Mouse (Mus musculus) ES-CJ7 (cell line): Measurements from ENCODE around the gene Cacng3.

Source experiments
- DNase-seq: peaks from one replicate; pipeline ENCODE4 v3.0.0; 2011; ENCODE audit warnings: low read depth, low spot score

The Cacng3 gene

DNA sequence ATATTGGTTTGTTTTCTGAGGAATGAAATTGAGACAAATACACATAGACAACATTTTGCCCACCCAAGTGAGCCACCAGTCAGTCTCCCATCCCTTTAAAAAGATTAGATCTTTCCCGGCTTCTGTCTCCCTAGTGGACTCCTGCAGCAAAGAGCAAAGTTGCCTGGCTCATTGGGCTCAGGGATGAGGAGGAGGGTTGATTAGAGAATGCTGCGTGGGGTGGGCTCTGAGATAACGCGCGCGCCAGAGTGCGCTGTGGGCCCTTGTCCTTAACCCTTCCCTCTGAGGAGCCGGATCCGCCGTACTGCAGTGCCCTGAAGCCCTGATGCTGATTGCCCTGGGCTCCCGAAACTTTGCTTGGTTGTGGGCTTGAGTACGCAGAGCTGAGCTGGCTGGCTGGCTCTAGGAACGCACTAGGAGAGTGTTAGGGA, at the start of gene Cacng3:
TSS of gene Cacng3 (plus strand) at position 51 of the 431 bp plus-strand sequence.
- DNase-seq = no peak

DNA sequence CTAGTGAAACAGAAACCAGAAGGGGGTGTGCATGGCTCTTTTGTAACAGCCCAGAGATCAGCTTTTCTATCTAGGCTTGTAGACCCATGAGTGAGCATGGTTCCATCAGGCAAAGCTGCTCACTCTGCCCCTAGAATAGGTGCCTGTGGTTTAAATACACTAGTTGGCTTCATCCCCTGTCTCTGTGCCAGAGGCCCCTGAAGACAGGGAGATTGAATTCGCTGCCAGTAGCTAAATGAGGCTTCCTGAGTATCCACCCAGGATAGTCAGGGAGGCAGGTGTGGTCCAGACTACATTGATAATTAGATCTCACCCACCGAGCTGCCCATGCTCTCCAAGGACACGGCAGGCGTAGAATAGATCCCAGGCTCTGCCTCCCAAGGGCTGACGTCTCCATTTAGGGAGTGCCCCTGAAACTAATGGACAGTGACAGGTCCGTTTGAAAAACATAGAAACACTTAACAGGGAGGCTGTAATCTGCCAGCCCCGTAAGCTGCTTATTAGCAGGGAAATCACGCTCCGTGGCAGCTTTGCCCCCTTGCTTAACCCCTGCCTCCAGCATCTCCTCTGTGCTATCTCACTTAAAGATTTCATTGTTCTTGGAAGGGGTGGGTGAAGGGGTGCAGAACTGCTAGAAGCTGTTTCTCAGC, 48.0 kb upstream of the Cacng3 start:
- no peak for DNase-seq

DNA sequence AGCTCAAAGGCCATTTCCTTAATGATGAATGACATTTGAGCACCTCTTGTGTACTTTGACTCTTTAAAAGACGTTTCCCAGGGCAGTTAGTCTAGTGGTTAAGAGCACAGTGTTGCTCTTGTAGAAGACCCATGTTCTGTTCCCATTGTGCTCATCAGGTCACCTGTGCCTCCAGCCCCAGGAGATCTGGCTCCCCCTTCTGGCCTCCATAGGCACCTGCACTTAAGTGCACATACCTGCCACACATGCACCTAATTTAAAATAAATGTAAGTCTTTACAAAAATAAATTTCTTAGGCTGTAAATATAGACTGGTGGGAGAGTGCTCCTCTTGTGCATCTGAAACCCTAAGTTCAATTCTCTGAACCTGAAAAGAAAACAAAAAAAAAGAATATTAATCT, 46.5 kb upstream of the Cacng3 start:
- DNase-seq = no peak

DNA sequence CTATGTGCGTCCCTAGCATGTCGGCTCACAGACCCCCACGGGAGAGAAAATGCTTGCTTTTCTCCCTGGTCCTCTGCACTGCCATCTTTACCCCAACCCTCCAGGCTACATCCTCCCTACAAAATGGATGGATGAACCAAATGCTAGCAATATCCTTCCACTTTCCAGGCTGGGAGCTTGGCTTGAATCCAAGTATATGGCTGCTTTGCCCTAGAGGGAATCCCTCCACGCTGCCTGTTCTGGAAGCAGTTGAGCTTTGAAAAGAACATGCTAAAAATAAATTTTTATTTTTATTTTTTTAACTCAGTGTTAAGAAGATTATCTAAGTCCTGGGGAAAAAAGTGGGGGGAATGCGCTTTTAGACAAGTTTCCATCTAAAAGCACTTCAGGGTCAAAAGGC, 42.2 kb upstream of the Cacng3 start:
- DNase-seq = no peak

DNA sequence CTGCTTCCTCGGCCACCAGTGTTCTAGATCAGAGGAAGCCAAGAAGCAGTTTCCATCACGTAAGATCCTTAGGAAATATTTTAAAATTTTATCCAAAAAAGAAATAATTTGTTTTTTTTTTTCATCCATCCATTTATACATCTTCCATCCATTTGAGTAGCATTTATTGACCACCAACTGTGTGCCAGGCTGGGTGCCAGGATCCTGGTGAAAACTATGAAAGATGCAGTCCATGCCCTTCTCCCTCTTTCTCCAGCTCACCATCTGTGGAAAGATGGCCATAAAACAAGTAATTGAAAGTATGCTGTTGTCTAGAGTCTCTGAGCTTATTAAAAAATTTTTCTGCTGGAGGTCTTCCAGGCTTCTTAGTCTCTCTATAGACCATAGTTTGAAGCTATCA, 39.9 kb upstream of the Cacng3 start:
- DNase-seq = no peak

DNA sequence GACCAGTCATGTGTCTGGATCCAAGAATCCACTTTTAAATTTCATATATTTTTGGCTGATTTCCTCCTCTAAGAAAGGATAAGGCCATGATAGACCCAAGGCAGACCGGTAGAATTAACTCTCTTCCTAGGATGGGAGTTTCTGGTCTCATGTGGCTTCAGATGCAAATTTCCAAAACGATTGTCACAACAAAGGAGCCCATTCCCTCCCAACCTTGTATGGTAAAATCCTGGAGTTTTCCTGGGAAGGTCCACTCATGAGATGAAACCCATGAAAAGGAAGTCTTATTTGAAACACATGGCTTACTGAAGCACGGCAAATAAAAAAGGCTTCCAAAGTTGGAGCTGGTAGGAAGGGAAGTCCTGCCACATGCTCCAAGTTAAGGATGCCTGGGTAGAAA, 39.1 kb upstream of the Cacng3 start:
- peak; percentile 64 for DNase-seq

DNA sequence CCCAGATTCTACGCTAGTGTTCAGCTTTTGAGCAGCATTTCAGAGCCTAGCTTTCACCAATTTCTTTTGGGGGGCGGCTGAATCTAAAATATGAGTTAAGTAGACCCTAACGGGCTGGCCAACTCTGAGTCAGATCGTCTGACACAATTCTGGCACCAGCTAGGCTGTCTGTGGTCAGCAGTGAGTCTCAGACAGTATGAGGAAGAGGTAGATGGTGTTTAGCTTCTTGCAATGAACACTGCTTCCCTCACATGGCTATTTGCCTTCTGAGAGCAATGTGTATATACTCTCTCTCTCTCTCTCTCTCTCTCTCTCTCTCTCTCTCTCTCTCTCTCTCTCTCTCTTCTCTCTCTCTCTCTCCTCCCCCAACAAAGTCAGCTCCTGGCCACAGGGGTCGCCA, 37.3 kb upstream of the Cacng3 start:
- no peak for DNase-seq

DNA sequence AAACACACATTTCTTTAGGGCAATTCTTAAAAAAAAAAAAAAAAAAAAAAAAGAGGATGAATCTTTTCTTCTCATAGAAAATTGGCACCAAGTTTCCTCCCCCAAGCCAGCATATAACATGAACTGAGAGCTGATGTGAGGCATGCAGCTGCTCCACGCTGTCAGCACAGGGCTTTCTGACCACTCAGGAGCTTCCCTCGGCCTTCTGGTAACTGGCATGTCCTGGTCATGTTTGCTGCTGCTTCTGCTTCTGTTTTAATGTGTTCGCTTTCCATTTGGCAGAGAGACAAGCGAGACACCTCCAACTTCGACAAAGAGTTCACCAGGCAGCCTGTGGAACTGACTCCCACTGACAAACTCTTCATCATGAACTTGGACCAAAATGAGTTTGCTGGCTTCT, 36.8 kb upstream of the Cacng3 start:
- DNase-seq = no peak

DNA sequence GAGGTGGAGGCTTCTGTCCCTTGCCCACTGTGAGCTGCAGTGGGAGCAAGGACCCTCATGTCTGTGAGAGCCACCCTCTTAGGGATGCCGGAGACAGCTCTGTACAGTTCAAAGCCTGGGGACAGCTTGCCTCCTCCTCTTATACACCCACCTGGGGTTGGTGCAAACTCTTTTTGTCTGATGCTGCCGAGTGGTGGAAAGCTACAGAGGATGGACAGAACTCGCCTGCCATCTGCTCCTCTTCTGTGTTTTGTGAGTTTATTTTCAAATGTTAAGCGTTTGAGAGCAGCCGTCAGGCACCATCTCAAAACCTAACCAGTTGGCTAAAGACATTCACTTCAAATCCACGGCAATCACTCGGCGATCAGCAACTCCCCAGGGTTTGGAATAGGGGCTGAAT, 26.6 kb upstream of the Cacng3 start:
- no peak for DNase-seq

DNA sequence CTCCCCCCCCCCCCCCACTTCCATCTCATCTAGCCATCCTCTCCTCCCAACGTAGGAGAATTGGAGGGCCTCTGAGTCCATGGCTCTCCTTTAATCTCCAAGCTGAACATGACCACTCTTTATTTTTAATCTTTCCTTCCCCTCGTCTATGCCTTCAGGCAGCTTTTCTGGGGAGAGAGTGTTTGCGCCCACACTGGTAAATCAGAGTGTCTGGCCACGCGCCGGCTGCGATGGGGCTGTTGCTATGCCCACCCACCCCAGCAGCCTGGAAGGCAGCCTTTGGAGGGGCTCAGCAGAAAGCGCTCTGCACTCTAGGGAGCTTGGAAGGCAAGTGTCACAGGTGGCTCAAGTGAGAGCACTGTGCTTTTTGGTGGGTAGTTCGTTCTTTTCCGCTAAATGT, 21.0 kb upstream of the Cacng3 start:
- DNase-seq = no peak

DNA sequence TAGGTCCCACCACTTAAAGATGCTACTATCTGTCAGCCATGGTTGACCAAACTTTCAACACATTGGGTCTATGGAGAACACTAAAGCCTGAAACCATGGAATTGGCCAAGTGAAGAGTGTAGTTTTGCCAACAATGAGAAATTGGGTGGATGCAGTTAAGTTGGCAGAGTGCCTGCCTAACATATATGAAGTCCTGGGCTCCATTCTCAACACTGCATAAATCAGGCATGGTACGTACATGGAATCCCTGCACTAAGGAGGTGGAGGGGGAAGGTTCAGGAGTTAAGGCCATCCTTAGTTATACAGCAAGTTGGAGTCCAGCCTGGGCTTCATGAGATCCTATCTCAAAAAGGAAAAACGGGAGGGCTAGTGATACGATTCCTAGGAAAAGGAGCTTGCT, 17.8 kb upstream of the Cacng3 start:
- no peak for DNase-seq

DNA sequence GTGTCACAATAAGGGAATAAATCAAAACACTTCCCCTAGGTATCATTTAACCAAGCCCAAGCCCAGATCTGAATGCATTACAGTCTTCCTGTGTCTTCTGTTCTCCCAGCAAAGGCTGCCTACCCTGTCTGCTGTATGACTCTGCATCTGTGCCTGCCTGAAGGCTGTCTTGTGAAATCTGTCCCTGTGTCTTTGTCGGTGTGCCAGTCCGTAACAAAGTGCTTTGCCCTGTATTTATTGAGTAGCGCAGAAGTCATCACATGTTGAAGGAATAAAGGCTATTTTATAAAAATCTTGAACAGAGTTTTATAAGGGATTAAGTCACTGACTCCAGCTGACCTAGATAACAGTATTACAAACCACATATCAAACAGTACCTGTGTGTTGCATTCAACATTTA, 13.6 kb upstream of the Cacng3 start:
- no peak for DNase-seq

DNA sequence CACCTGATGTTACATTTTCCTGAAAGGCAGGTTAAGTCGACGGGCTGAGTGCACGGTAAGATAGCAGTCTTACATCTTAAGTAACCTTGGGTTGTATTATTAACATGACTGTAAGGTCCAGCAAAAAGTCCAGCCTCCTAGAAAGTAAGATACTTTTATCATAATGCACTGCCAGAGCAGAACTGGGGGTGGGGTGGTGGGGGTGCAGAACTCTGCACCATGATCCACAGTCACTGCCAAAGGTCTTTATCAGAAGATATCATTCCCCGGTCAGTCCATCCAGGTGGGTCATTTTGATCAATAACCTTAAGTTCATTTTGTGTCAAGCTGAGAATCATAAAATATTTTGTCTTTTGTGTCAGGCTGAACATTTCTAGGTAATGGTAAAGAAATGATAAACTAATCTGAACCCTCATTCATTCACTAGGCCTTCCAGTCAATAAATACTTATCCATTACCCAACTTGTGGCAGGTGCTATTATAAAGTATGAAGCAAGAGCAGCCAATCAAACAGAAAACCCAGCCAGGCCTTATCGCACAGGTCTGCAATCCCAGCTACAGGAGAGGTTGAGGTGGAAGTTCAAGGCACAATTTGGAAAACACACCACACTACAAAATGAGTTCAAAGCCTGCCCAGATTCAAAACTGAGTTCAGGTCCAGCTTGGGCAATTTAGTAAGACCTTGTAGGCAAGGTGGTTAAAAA, 12.7 kb upstream of the Cacng3 start:
- DNase-seq = no peak

DNA sequence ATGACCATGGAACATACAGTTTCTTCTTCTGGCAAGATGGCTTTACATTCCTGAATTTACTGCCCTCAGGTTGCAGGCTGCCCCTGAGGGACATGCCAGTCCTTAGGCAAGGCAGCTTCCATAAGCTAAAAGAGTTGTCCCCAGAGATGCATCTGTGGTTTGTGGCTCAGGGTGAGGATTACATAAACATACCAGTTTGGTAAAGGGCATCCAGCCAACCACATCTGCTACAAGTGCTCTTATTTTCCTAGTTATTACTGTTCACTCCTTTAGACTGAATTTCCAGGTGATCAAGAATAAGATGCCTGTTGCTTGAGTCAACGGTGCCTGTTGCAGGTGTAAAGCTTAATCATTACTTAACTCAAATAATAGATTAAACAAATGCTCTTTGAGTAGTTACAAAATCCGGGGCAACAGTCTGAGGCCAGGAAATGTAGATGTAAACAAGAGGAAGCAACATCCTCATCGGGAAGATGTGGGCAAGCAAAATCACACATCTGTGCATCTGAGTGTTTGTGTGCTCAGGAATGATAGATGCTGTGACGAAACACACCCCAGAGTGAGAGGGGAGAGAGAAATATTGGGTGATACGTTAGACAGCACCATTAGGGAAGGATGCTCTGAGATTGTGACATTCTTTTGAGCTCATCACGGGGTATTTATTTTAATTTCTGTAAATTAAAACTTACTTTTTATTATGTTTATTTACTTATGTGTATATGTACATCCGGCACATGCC, 4.8 kb upstream of the Cacng3 start:
- DNase-seq = no peak

DNA sequence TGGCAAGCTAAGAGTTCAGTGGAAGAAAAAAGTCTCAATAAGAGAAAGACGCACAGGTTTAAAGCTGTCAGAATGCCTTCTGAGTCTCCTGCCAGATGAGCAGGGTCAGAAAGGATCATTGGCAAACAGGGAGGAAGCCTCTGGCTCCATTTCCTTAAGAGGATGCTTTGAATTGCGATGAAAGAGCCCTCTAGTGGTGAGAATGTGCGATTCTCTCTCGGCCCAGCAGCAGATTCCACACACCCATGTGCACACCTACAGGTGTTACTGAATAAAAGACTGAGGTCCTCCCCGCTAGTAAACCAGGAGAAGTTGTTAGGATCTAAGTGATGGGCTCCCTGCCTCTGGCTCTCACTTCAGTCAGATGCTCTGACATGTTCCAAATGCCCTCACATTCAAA, 2.4 kb upstream of the Cacng3 start:
- DNase-seq = peak; percentile 87

DNA sequence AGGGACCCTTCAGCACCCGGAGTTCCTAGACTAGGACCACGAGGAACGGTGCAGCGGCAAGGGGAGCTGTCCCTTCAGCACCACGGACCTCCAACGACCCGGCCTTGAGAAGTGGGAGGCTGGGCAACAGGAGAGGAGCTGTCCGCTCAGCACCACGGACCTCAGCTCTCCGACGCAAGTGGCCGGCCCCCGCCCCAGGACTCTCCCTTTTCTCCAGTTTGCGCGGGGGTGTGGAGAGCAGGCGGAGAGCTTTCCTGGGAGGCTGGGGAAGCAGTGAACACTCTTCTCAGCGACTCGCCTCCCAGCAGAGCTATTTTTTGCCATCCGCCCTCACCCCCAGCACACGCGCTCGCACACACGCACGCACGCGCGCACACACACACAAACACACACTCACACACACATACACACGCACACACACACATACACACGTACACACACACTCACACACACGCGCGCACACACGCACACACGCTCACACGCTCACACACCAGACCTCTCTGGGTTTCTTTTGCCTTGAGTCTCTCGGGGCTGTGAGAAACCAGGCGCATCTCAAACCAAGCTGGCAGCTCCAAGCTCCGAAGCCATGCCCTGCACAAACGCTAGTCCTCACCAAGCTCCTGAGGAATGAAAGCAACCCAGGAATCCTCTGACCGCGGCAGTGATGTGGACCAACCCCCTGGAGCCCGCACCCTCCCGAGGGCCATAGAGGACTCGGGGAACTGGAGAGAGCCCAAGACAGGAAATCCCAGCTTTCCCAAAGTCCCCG, 765 bp downstream of the Cacng3 start:
- peak; percentile 94 for DNase-seq

DNA sequence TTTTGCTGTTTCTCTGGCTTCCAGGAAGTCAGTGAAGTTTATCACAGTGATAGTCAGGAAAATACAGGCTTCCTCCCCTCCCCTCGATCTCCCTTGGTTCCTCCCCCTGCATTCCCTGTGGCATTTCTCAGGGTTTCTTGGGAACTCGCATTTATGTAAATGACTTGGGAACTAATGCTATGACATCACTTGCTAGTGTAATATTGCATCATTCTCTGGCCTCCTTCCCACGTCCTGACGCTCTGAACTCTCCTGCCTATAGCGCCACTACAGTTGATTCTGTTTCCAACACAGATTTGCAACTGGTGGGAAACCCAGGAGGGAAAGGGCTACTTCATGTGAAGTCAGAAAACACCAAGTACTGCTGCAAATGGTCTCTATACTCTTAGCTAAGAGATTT, 2.7 kb downstream of the Cacng3 start:
- peak; percentile 11 for DNase-seq

DNA sequence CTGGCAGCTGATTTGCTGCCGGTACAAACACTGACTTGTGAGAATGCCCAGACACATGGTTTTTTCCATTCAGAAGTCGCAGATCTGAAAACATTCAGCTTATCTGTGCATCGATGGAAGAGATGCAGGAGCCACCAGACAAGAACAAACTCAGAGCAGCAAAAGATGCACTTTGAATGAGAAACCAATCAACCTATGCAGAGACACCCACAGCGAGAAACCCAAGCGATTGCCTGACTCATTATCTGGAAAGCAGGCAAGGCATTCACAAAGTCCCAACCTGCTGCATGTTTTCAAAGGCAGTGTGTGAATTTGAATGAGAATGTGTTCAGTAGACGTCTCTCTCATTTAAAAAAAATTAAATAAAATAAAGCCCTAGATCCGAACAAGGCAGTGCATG, 4.9 kb downstream of the Cacng3 start:
- no peak for DNase-seq

DNA sequence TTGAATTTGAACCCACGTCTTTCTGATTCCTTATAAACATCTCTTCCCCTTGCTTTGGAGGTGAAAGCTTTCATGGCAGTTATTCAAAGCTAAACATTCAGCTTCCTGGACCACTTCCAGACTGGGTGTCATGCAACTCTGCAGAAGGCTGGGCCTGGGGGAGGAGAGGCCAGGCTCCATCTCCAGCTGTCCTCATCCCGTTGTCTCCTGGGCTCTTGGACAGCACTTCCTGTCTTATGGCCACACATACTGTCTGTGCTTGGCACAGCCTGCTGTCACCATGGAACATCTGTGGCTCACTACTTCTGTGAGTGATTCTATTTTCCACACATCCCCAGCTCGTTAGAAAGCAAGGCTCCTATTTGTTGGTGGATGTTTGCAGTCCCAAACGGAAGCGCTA, 31.5 kb downstream of the Cacng3 start:
- no peak for DNase-seq

DNA sequence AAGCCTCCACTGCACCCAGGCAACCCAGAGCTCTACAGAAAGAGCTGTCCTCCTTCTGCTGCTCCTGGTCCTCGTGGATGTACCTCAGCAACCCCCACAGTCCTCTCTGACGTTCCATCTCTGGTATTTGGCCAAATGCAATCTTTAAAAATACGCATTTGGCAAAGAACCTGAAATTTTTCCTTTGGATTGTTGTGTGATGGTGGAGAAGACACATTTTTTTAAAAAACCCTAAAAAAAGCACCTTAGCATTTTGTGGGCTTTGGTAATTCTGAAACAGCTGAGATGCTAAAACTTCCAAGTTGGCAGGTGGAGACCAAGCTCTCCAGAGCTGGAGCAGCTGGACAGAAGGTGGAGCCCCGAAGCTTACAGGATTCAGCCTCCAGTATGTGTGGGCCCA, 32.2 kb downstream of the Cacng3 start:
- DNase-seq = no peak

DNA sequence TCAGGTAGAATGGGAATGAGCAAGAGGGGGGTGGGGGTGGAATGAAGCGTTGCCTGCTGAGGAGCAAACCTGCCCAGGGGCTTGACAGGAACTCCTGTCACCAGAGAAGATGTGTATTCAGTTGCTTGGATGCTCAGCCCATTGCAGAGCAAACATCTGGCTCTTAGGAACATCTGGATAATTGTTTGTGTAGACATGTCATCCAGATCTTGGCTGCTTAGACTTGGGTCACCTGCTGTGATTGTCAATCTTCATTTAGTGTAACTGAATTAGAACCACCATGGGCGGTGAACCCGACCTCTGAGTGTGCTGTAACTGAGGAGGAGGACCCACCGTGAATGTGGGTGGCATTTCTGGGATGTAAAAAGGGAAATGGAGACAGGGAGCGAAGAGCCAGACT, 36.4 kb downstream of the Cacng3 start:
- no peak for DNase-seq

DNA sequence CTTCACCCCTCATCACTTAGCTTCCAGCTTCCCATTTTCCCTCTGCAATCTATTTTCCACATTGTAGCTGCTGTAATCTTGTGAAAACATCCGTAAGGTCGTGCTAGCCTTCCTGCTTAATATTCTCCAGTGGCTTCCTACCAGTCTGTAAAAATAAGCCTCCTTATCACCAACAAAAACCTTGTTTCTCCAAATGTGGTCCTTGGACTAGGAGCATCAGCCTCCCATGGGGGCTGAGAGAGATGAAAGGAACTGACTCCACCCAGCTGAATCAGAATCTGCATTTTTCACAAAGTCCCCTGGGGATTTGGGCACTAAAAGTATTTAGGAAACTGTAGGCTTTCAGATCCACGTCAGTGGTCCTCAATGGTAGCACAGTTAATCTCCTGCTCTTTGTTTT, 46.0 kb downstream of the Cacng3 start:
- no peak for DNase-seq
